Mouse (Mus musculus) CD4-positive, CD25-positive, alpha-beta regulatory T cell, adult 9 weeks (primary cell): ENCODE measurements around the gene Ager. TPM values are rescaled to one million over a fixed set of nuclear protein-coding genes. Genes with fewer than 3 reads are reported as not detected.

Experiments used
- polyA plus RNA-seq: library from polyadenylated mRNA; unstranded; fragments of 100-300 nt; shearing (Covaris generic); gene quantifications from one replicate; pipeline ENCODE4 v1.2.1, GENCODE M21; 2017

Gene Ager
- polyA plus RNA-seq = 4.2 TPM

DNA sequence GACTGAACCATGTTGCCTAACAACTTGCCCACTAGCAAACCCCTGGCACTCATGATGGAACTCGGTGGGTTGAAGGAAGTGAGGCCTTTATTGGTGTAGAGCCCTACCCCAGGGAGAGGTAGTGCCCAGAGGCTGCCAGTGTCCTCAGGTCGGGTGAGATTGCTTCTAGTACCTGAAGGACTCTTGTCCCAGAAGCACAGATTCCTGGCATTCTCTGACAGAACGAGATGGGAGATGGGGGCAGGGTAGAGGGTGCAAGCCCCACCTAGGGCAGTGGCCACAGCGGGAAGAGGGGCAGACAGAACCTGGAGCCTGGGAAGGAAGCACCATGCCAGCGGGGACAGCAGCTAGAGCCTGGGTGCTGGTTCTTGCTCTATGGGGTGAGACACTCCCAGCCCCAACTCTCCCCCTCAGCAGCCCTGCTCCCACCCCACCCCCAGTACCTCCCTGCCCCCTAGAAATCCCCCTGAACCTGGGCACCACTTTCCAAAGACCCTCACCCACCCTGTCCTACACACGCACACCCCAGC is at the start of gene Ager:
Gene Ager, plus strand, starts transcription at position 297 of the 530 bp plus-strand sequence.

DNA sequence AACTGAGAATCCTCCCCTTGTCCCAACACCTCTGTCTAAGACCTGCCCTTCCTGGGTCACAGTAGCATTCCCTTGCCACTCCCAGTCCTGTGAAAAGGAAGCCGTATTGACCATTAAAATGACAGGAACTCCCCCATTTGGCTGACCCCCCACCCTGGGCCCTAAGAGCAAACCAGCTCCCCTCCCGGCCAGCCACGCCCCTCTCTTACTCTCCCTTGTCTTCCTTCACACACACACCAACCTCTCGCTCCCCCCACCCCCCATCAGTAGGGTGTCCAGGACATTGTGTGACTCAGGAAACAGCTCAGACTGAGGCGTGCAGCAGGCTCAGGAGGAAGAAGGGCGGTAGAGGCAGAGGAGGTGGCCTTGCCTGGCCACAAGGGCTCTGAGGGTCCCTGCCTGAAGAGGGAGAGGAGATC is 33.6 kb upstream of the Ager start, which contains the start of gene Notch4:
Gene Notch4, plus strand, starts transcription at position 266 of the 419 bp plus-strand sequence.

DNA sequence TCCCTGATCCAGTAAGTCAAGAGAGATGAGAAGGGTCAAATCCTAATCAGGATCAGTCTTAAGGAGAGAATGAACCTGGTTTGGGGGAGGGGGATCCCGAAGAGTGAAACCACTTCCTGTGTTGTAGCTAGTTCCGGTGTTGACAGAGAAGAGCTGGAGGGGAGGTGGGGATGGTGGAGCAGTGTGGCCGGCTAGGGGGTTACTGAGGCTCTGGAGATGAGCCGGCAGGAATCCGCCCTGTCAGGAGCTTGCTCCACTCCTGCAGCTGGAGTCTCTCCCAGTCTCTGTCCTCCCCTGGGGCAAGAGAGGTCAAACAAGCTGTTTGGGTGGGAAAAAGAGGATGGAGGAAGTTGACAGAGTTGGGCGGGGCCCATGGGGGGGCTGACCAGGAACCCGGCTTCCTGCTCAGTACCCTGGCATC is 8.0 kb upstream of the Ager start, which contains the start of gene Gpsm3:
Gene Gpsm3, plus strand, starts transcription at position 126 of the 421 bp plus-strand sequence.

DNA sequence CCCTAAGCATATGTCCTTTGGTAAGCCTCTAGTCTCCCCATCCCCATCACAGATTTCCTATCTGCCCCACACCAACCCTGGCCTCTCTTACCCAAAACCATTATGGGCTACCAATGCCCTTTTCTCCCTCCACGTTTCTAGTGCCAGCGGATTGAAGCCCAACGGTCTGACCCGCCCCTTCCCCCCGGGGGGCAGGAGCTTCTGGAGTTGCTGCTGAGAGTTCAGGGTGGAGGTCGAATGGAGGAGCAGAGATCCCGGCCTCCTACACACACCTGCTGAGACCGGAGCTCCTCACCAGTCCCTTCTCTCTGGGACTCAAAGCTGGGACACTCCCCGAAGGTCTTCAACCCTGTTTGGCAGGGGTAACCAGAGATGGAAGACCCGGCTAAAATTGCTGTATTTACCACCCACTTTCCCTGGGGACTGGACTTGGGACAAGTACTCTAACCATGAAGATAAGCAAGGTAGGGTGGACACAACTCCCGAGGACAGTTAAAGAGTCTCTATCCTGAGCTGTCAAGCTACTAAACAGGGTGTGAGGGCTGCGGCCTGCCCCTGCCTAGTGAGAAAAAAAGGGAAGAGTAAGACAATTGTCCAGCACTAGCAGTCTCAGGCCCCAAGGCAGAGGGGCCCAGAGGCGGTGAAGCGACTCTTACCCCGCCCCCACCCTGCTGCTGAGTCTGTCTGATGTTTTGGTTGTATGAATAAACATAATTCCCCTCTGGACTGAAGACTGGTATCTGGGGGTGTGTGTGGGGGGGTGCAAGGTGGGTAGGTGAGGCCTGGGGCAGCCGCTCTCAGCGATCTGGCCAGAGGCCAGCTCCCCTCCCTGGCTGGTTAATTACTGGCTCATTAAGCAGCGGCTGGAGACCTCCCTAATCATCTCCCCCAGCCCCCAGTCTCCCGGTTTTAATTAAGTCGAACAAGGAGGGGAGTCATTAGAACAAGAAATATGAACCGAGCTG is 6.4 kb upstream of the Ager start, which contains the start of gene Pbx2:
Gene Pbx2, plus strand, starts transcription at position 238 of the 965 bp plus-strand sequence.

DNA sequence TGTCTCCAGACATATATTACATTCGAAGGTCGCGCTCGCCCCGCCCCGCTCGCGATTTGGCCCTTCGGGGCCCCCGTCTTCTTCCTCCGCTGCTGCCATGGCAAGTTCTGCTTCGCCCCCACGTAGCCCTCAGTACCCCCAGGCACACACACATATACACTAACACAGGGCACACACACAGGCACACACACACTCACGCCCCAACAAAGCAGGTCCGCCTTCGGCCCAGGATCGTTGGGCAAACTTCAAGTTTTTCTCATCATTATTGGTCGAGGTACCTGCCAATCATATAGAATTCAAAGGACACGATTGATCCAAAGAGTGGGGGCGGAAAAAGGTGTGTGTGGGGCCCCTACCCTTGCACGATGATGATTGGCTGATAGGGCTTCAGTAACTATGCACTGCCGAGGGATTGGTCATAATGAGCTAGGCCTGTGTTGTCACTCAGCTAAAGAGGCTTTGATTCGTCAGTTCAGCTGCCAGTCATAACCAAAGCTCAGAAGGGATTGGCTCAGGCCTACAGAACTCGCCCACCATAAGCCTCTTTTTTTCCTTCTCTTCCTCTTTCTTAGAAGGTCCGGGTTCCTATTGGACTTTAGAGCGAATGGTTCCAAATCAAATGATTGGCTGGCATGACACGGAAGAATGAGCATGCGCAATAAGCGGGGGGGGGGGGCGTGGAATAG is 5.9 kb downstream of the Ager start, which contains the start of gene Rnf5:
Gene Rnf5, minus strand, starts transcription at position 316 of the 686 bp plus-strand sequence.

DNA sequence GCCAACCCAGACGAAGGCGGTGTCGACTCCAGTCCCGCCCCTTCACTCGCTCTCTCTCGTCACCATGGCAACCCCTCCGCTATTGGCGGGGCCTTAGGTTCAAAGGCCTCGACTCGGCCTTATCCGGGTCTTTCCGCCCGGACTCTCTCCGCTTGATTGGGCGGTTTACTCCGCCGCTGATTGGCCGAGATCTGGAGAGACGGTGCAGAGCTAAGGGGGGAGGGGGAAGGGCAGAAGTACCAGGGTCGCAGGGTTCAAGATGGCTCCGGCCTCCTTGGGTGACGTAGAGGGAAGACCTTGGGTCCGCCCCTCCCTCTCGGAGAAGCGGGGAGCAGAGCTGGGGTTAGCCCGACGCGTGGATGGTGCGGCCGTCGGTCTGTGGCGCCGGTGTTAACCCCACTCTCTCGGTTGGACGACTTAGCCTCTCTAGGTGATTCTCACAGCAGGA is 6.4 kb downstream of the Ager start, which contains the start of gene Agpat1:
Gene Agpat1, plus strand, starts transcription at position 202 of the 448 bp plus-strand sequence.

DNA sequence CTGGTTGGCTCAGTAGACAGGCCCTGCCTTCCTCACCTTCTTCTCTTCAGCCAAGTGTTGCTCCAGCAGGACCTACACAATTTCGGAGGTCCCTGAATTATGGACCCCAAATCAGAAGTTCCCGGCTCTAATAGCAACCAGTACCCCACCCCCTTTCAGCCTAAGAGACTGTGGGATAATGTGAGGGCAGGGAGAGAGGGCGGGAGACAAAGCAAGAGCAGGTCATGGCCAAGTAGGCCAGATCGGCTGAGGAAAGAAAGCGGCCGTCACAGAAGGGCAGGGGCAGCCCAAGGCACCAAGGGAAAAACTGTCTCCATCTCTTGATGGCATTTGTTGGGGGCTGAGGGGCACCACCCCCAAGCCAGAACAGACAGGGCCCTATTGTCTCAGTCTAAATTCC is 18.2 kb downstream of the Ager start, which contains the start of gene Egfl8:
Gene Egfl8, minus strand, starts transcription at position 101 of the 400 bp plus-strand sequence.

DNA sequence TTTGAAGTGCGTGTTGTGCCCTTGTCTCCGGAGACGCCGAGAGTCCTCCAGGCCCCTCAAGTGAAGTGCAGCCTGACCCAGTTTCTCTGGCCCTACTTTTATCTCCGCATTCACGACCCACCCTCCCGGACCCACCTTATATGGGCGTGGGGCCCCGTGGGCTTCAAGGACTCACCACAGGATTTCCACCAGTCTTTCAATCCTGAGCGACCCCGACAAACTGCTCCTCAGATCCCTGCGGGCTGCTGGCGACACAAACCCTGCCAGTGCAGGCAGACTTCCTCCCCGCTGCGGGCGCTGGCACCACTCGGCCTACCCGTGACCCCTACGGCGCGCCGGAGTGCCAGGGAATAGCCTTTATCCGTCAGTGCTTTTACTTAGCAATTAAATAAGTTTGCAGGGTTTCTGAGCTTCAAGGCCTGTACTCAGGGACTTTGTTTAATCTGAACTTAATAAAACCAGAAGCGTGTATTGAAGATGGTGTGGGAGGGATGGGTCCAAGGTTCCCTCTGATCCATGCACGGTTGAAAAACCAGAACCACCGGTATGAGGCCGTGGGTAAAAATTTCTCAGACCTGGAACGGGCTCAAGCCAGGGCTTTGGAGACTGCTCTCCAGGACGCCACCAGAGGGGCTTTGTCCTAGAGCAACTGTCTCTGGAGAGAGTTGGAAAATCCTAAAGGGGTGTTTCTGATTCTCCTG is 30.4 kb downstream of the Ager start, which contains the start of gene Ppt2:
Gene Ppt2, minus strand, starts transcription at position 568 of the 701 bp plus-strand sequence.

DNA sequence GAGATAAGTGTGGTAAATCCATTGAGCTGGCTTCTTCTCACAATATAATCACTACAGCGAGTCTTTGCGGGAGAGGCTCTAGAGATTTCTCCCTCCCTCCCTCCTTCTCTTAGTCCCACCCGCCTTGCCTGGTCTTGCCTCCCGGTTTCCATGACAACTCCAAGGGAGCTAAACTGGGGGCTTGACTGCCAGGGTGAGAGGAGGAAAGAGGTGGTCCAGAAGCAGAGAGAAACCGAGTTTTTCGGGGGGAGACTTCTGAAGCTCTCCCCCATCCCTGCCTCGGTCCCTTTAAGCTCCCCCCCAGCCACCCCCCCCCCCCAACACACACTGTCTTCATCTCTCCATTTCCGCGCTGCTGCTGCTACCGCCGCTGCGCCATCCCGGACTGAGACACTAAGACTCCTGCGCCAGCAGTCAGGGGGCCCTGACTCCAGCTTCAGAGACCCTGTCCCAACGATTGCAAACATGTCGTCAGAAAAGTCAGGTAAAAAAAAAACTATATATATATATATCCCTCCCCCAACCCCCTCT is 31.6 kb downstream of the Ager start, which contains the start of gene Prrt1:
Gene Prrt1, plus strand, starts transcription at position 313 of the 531 bp plus-strand sequence.

DNA sequence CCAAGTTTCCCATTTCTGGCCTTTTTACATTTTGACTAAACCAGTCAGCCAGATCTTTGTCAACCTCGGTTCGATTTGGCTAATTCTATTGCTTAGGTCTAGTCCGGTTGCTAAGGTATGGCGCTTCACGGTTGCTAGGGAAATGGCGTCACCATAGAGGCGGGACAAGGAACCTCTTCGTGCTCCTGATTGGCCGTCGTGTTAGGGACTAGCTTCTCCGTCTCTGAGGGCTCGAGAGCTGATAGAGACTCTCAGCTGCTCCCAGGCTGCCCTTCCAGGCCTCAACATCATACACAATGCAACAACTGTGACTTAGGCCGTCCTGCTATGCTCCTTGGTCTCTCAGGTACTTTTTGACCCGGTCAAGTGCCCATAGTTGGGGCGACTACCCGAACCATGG is 46.9 kb downstream of the Ager start, which contains the start of gene Fkbpl:
Gene Fkbpl, plus strand, starts transcription at position 157 of the 400 bp plus-strand sequence.

DNA sequence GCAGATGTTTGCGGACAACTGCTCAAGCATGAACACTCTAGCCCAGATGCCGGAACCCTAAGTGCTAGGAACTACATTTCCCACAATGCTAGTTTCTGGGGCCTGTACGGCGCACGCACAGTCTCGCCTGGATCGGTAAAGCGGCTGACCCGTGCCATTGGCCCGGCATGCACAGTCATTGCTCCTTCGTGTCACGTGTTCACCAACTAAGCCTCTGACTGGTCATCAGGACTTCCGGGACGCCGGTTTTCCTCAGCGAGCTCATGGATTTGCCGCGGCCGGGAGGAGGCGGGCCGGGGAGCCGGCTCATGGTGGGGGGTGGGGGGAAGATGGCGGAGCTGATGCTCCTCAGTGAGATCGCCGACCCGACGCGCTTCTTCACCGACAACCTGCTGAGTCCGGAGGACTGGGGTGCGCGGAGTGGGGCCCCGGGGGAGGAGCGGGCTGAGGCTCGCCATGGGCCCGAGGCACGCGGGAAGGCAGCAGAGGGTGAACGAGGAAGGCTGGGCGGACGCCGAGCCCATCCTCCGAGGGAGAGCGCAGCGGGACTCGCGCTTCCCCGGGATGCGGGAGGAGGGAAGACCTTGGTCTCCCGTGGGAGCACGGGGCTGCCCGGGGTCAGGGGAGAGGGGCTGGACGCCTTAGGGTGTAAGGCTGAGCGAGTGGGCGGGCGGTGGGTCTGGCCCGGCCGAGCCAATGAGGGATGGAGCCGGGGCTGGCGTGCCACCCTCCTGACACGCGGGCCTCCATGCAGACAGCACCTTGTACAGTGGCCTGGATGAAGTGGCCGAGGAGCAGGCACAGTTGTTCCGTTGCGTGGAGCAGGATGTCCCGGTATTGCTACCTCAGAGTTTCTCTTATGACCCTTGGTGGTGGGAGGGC is 49.5 kb downstream of the Ager start, which contains the start of gene Atf6b:
Gene Atf6b, plus strand, starts transcription at position 241 of the 882 bp plus-strand sequence.

Other genes with a start within 250 kb of the Ager start
- gene Btnl2, start 243.0 kb upstream of the Ager start, polyA plus RNA-seq = 0.46 TPM
- not detected for gene Btnl1, start 220.7 kb upstream of the Ager start, polyA plus RNA-seq
- gene BC051142, start 199.0 kb upstream of the Ager start, polyA plus RNA-seq = 2.0 TPM
- gene Btnl4, start 120.5 kb upstream of the Ager start, polyA plus RNA-seq = not detected
- gene Btnl6, start 80.5 kb upstream of the Ager start, polyA plus RNA-seq = not detected
- 0.48 TPM for gene Notch4, start 33.6 kb upstream of the Ager start, polyA plus RNA-seq
- gene Gpsm3, start 8.1 kb upstream of the Ager start, polyA plus RNA-seq = 354 TPM
- 11.9 TPM for gene Pbx2, start 6.6 kb upstream of the Ager start, polyA plus RNA-seq
- 114 TPM for gene Rnf5, start 5.8 kb downstream of the Ager start, polyA plus RNA-seq
- gene Agpat1, start 6.4 kb downstream of the Ager start, polyA plus RNA-seq = 25.7 TPM
- 3.9 TPM for gene Egfl8, start 18.1 kb downstream of the Ager start, polyA plus RNA-seq
- gene Ppt2, start 30.6 kb downstream of the Ager start, polyA plus RNA-seq = 26.8 TPM
- 2.9 TPM for gene Prrt1, start 31.7 kb downstream of the Ager start, polyA plus RNA-seq
- 6.2 TPM for gene Fkbpl, start 46.9 kb downstream of the Ager start, polyA plus RNA-seq
- 61.4 TPM for gene Atf6b, start 49.3 kb downstream of the Ager start, polyA plus RNA-seq
- gene Tnxb, start 72.7 kb downstream of the Ager start, polyA plus RNA-seq = not detected
- gene C4b, start 146.0 kb downstream of the Ager start, polyA plus RNA-seq = 0.07 TPM
- not detected for gene Cyp21a1, start 206.7 kb downstream of the Ager start, polyA plus RNA-seq
- gene Stk19, start 239.1 kb downstream of the Ager start, polyA plus RNA-seq = 39.7 TPM
- gene Dxo, start 239.2 kb downstream of the Ager start, polyA plus RNA-seq = 76.3 TPM